Mouse (Mus musculus) CH12.LX (cell line): ENCODE results near the gene Abraxas1. TPM values are rescaled to one million over a fixed set of nuclear protein-coding genes. Genes with fewer than 3 reads are reported as not detected.

Source experiments
- DNase-seq: peaks from one replicate; pipeline ENCODE4 v3.0.0-alpha.2; 2013; ENCODE audit errors: extremely low read depth
- H3K27ac ChIP-seq: 2 replicates; pipeline ENCODE4 v1.5.1; 2012; ENCODE audit warnings: low read depth, mild to moderate bottlenecking, control low read depth, moderate library complexity; ENCODE audit not compliant: insufficient read depth
- H3K27me3 ChIP-seq: replicated peaks from 2 replicates; pipeline ENCODE3; 2012; ENCODE audit warnings: inconsistent platforms
- H3K36me3 ChIP-seq, 2 experiments: replicated peaks in 1 of 2; 2 replicates each; pipeline versions ENCODE3 to v1.6.1; 2012; ENCODE audit warnings: inconsistent platforms in 1 of 2, low read length in 1 of 2, mild to moderate bottlenecking in 1 of 2, mixed read lengths in 1 of 2, moderate library complexity in 1 of 2; ENCODE audit not compliant: control insufficient read depth in 1 of 2, insufficient read depth in 1 of 2
- H3K4me1 ChIP-seq, 2 experiments: 2 replicates each; pipeline ENCODE4 v1.6.1; 2012; ENCODE audit warnings: inconsistent platforms in 1 of 2, moderate library complexity in 1 of 2; ENCODE audit not compliant: insufficient read depth in 2 of 2, control insufficient read depth in 1 of 2
- H3K4me2 ChIP-seq: 2 replicates; pipeline ENCODE4 v1.6.1; 2012; ENCODE audit warnings: low read depth, mild to moderate bottlenecking, control low read depth; ENCODE audit not compliant: poor library complexity, insufficient read depth, severe bottlenecking
- H3K4me3 ChIP-seq, 3 experiments: fragments of 150-350 bp in 1 of 3; sonication (generic) in 1 of 3; replicated peaks in 1 of 3; 2 replicates each; pipeline versions ENCODE3 to v1.5.1; 2011 to 2012; ENCODE audit warnings: low read depth in 2 of 3, low read length in 2 of 3, mild to moderate bottlenecking in 2 of 3, moderate library complexity in 2 of 3, control low read depth in 1 of 3, improper control_type of control experiment in 1 of 3, inconsistent platforms in 1 of 3, mixed read lengths in 1 of 3; ENCODE audit not compliant: poor library complexity in 1 of 3
- H3K79me2 ChIP-seq: replicated peaks from 2 replicates; pipeline ENCODE4 v1.6.1; 2012; ENCODE audit warnings: mild to moderate bottlenecking, moderate library complexity; ENCODE audit not compliant: control insufficient read depth, poor library complexity, insufficient read depth, severe bottlenecking; ENCODE audit errors: extremely low read depth
- H3K9ac ChIP-seq: 2 replicates; pipeline ENCODE4 v1.6.1; 2012; ENCODE audit warnings: low read depth, mild to moderate bottlenecking, control low read depth, moderate library complexity; ENCODE audit not compliant: insufficient read depth
- H3K9me3 ChIP-seq: replicated peaks from 2 replicates; pipeline ENCODE3; 2012; ENCODE audit warnings: low read length, inconsistent platforms, mixed read lengths
- BHLHE40 ChIP-seq: IDR thresholded peaks from 2 replicates; pipeline ENCODE4 v1.6.1; 2011; ENCODE audit warnings: mild to moderate bottlenecking, low read depth, low read length, improper control_type of control experiment
- CHD2 ChIP-seq: IDR thresholded peaks from 2 replicates; pipeline ENCODE4 v1.6.1; 2011; ENCODE audit warnings: low read length, improper control_type of control experiment
- E2F4 ChIP-seq: IDR thresholded peaks from 2 replicates; pipeline ENCODE4 v1.6.1; 2011; ENCODE audit warnings: low read depth, low read length, improper control_type of control experiment; ENCODE audit not compliant: insufficient replicate concordance
- EP300 ChIP-seq: IDR thresholded peaks from 2 replicates; pipeline ENCODE4 v1.6.1; 2011; ENCODE audit warnings: low read length, improper control_type of control experiment
- ETS1 ChIP-seq: conservative IDR thresholded peaks from 2 replicates; pipeline ENCODE4 v1.6.1; 2012; ENCODE audit warnings: low read depth, mild to moderate bottlenecking, inconsistent platforms, low read length, improper control_type of control experiment, moderate library complexity
- HCFC1 ChIP-seq: IDR thresholded peaks from 2 replicates; pipeline ENCODE4 v1.6.1; 2012; ENCODE audit warnings: low read depth, mild to moderate bottlenecking, inconsistent platforms, low read length, improper control_type of control experiment
- JUN ChIP-seq: IDR thresholded peaks from 2 replicates; pipeline ENCODE4 v1.6.1; 2011; ENCODE audit warnings: low read depth, mild to moderate bottlenecking, low read length, improper control_type of control experiment, moderate library complexity; ENCODE audit not compliant: insufficient read depth
- JUND ChIP-seq: conservative IDR thresholded peaks from 2 replicates; pipeline ENCODE4 v1.6.1; 2011; ENCODE audit warnings: low read depth, low read length, improper control_type of control experiment
- KAT2A ChIP-seq: IDR thresholded peaks from 2 replicates; pipeline ENCODE4 v1.6.1; 2012; ENCODE audit warnings: low read length, improper control_type of control experiment, inconsistent platforms; ENCODE audit not compliant: insufficient replicate concordance
- MAFK ChIP-seq: IDR thresholded peaks from 2 replicates; pipeline ENCODE4 v1.6.1; 2011; ENCODE audit warnings: low read length, improper control_type of control experiment; ENCODE audit not compliant: insufficient replicate concordance
- MAZ ChIP-seq: IDR thresholded peaks from 2 replicates; pipeline ENCODE4 v1.6.1; 2012; ENCODE audit warnings: low read depth, mild to moderate bottlenecking, inconsistent platforms, low read length, improper control_type of control experiment, moderate library complexity
- NRF1 ChIP-seq: IDR thresholded peaks from 2 replicates; pipeline ENCODE4 v1.6.1; 2014; ENCODE audit warnings: low read depth, mild to moderate bottlenecking, inconsistent platforms, low read length, improper control_type of control experiment, moderate library complexity
- POLR2A ChIP-seq: IDR thresholded peaks from 2 replicates; pipeline ENCODE4 v1.6.1; 2011; ENCODE audit warnings: low read depth, mild to moderate bottlenecking, improper control_type of control experiment, low read length
- RAD21 ChIP-seq: IDR thresholded peaks from 2 replicates; pipeline ENCODE4 v1.6.1; 2011; ENCODE audit warnings: low read depth, mild to moderate bottlenecking, low read length, improper control_type of control experiment, moderate library complexity
- TCF12 ChIP-seq: IDR thresholded peaks from 2 replicates; pipeline ENCODE4 v1.6.1; 2014; ENCODE audit warnings: low read depth, mild to moderate bottlenecking, inconsistent platforms, low read length, improper control_type of control experiment
- UBTF ChIP-seq: IDR thresholded peaks from 2 replicates; pipeline ENCODE4 v1.6.1; 2012; ENCODE audit warnings: low read depth, mild to moderate bottlenecking, inconsistent platforms, low read length, improper control_type of control experiment, moderate library complexity
- ZKSCAN1 ChIP-seq: IDR thresholded peaks from 2 replicates; pipeline ENCODE4 v1.6.1; 2012; ENCODE audit warnings: low read depth, inconsistent platforms, low read length, improper control_type of control experiment, borderline replicate concordance
- ZMIZ1 ChIP-seq: IDR thresholded peaks from 2 replicates; pipeline ENCODE4 v1.6.1; 2012; ENCODE audit warnings: low read depth, mild to moderate bottlenecking, inconsistent platforms, low read length, improper control_type of control experiment
- ZNF384 ChIP-seq: IDR thresholded peaks from 2 replicates; pipeline ENCODE4 v1.6.1; 2012; ENCODE audit warnings: low read depth, low read length, improper control_type of control experiment, inconsistent platforms
- dilution Hi-C: fragments of 300-500 bp; cut with MboI; formaldehyde crosslinking; loops from 2 replicates; pipeline ENCODE4 v1.14.3; 2020; ENCODE audit warnings: low sequenced_read_pairs; ENCODE audit not compliant: extremely low pct_unique_long_range_greater_than_20kb, extremely low pct_ligation_motif_present
- in situ Hi-C: fragments of 300-500 bp; cut with MboI; formaldehyde crosslinking; loops from 3 replicates; pipeline ENCODE4 v1.14.3; 2019; ENCODE audit warnings: low sequenced_read_pairs, low pct_ligation_motif_present, low pct_unique_long_range_greater_than_20kb, mixed read lengths
- polyA plus RNA-seq: library from polyadenylated mRNA; unstranded; fragments of >175 nt; gene quantifications from 2 replicates; pipeline ENCODE4 v1.2.1, GENCODE M21; 2012; ENCODE audit warnings: low read depth; ENCODE audit not compliant: insufficient read length
- total RNA-seq, 2 experiments: library from RNA; depleted of rRNA; stranded (reverse); fragments of 300-350 nt in 1 of 2; fragments of >200 nt in 1 of 2; gene quantifications; 2 replicates each; pipeline ENCODE4 v1.2.3; 2012 to 2014

Gene Abraxas1
- total and polyA plus RNA-seq, 3 experiments = 13.4 to 34.9 (median 30.9) TPM

DNA sequence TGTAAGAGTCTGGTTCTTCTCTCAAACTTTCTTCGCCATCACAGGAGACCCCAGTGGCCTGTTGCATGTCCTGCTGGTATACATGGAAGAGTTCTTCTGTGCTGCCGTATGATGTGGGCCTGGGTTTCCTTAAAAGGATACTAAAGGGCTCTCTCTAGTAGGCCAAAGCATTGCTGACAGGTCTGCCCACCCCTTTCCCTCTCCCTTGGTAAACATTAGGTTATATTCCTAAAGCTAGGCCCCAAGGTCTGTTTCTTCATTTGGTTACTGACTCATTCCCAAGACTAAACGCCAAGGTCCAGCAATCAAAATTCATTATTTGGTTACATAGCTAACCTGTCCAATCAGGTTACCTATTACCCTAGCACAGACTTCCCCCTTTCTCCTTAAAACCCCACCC lies 11.9 kb upstream of the Abraxas1 start:
- TF ChIP-seq TCF12 (no peak), RAD21 (no peak), JUND (no peak), MAZ (no peak), MAFK (no peak), JUN (no peak), POLR2A (no peak), ETS1 (no peak), ZMIZ1 (no peak), ZKSCAN1 (no peak), HCFC1 (no peak), CHD2 (no peak), UBTF (no peak), EP300 (no peak), BHLHE40 (no peak)
- no peak for DNase-seq
- dilution Hi-C loops (no loop called here), in situ Hi-C loops (no loop called here)
- Histone ChIP-seq H3K36me3 (no peaks in the 10 kb centered on the region), H3K9ac (no peak overlapping the region), H3K27me3 (no peaks in the 10 kb centered on the region), H3K27ac (no peak overlapping the region), H3K79me2 (no peaks in the 10 kb centered on the region), H3K4me3 (no peak overlapping the region), H3K4me2 (no peak overlapping the region), H3K9me3 (peaks cover 5% of the 10 kb centered on the region), H3K4me1 (no peaks in the 10 kb centered on the region)

DNA sequence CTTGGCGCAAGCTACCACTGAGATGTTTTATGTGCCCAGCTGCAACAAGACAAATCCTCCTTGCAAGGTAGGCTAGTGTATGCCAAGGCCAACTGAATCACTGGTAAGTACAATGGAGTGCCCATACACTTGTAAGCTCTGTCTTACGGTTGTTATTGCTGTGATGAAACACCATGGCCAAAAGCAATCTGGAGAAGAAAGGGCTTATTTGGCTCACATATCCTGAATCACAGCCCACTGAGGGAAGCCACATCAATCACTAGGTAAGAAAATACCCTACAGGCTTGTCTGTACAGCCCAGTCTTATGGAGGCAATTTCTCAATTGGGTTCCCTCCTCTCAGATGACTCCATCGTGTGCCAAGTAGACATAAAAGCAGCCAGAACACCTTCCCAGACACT lies 7.9 kb upstream of the Abraxas1 start:
- no peak for TF ChIP-seq KAT2A
- TF ChIP-seq MAZ = no peak
- TF ChIP-seq RAD21 = no peak
- TF ChIP-seq E2F4 = no peak
- no peak for TF ChIP-seq ZNF384
- TF ChIP-seq NRF1 = no peak
- TF ChIP-seq ETS1 = no peak
- TF ChIP-seq JUND = no peak
- no peak for TF ChIP-seq BHLHE40
- TF ChIP-seq CHD2 = no peak
- no peak for TF ChIP-seq POLR2A
- no peak for TF ChIP-seq JUN
- TF ChIP-seq, all 38 proteins: peak for 0
- dilution Hi-C loops = no loop called here

More for the DNA sequence above, 7.9 kb upstream of the Abraxas1 start:
- Histone ChIP-seq H3K9ac (no peak overlapping the region), H3K79me2 (no peaks in the 10 kb centered on the region), H3K4me1 (peaks cover 0 to 3% of the 10 kb centered on the region in 2 experiments; a peak in 1 of 4 replicates), H3K27ac (no peak overlapping the region), H3K36me3 (no peaks in the 10 kb centered on the region), H3K4me2 (no peak overlapping the region), H3K4me3 (no peak overlapping the region), H3K27me3 (no peaks in the 10 kb centered on the region), H3K9me3 (peaks cover 1% of the 10 kb centered on the region)
- in situ Hi-C loops = no loop called here
- DNase-seq = no peak
